Mouse (Mus musculus) liver, adult 2 months (tissue): ENCODE results near the gene Wnt5b. TPM values are rescaled to one million over a fixed set of nuclear protein-coding genes. Genes with fewer than 3 reads are reported as not detected.

ENCODE experiments used
- DNase-seq: peaks from one replicate; pipeline ENCODE4 v3.0.0-alpha.2; 2011; ENCODE audit warnings: low read depth, low spot score; ENCODE audit errors: extremely low read depth
- H3K27ac ChIP-seq: fragments of 200-500 bp; replicated peaks from 2 replicates; pipeline ENCODE4 v1.5.1; 2012; ENCODE audit warnings: low read depth, mild to moderate bottlenecking, control low read depth, inconsistent platforms, low read length; ENCODE audit not compliant: insufficient read depth
- H3K27me3 ChIP-seq: fragments of 200-500 bp; 2 replicates; pipeline ENCODE4 v1.6.1; 2012; ENCODE audit warnings: mild to moderate bottlenecking, moderate library complexity, low read length, inconsistent platforms; ENCODE audit not compliant: control insufficient read depth, insufficient read depth
- H3K36me3 ChIP-seq: fragments of 200-500 bp; 2 replicates; pipeline ENCODE4 v1.6.1; 2012; ENCODE audit warnings: low read length, inconsistent platforms; ENCODE audit not compliant: control insufficient read depth, insufficient read depth
- H3K4me1 ChIP-seq: fragments of 200-500 bp; 2 replicates; pipeline ENCODE4 v1.6.1; 2011; ENCODE audit warnings: low read length; ENCODE audit not compliant: control insufficient read depth, insufficient read depth
- H3K4me3 ChIP-seq: fragments of 200-500 bp; 2 replicates; pipeline ENCODE4 v1.5.1; 2011; ENCODE audit warnings: low read depth, mild to moderate bottlenecking, control low read depth, low read length, moderate library complexity; ENCODE audit not compliant: insufficient read depth
- H3K79me2 ChIP-seq: fragments of 200-500 bp; 2 replicates; pipeline ENCODE4 v1.6.1; 2012; ENCODE audit warnings: inconsistent platforms, mild to moderate bottlenecking, low read length, moderate library complexity; ENCODE audit not compliant: control insufficient read depth, insufficient read depth
- H3K9ac ChIP-seq: fragments of 200-500 bp; 2 replicates; pipeline ENCODE4 v1.6.1; 2012; ENCODE audit warnings: low read depth, mild to moderate bottlenecking, control low read depth, inconsistent platforms, low read length
- CTCF ChIP-seq: fragments of 200-500 bp; IDR thresholded peaks from 2 replicates; pipeline ENCODE4 v1.5.1; 2011; ENCODE audit warnings: low read depth, low read length, control low read depth
- POLR2A ChIP-seq: fragments of 200-500 bp; IDR thresholded peaks from 2 replicates; pipeline ENCODE4 v1.6.1; 2011; ENCODE audit warnings: low read length, control low read depth; ENCODE audit not compliant: insufficient read depth; ENCODE audit errors: extremely low read depth
- WGBS: fragments of 180-500 bp; shearing (Covaris S2); methylation state at CpG from one replicate; pipeline ENCODE4 v1.1.7; 2018; 5-methylcytosine and 5-hydroxymethylcytosine counted together
- polyA plus RNA-seq: library from polyadenylated mRNA; depleted of rRNA; stranded (reverse); fragments of >200 nt; gene quantifications from 2 replicates; pipeline ENCODE4 v1.2.3, GENCODE M21; 2012; rRNA removed
- total RNA-seq: library from RNA; depleted of rRNA; stranded (reverse); fragments of >200 nt; gene quantifications from 2 replicates; pipeline ENCODE4 v1.2.3, GENCODE M21; 2014; rRNA removed

Wnt5b gene
- total and polyA plus RNA-seq, 2 experiments, result 4.7 to 5.8 TPM

DNA sequence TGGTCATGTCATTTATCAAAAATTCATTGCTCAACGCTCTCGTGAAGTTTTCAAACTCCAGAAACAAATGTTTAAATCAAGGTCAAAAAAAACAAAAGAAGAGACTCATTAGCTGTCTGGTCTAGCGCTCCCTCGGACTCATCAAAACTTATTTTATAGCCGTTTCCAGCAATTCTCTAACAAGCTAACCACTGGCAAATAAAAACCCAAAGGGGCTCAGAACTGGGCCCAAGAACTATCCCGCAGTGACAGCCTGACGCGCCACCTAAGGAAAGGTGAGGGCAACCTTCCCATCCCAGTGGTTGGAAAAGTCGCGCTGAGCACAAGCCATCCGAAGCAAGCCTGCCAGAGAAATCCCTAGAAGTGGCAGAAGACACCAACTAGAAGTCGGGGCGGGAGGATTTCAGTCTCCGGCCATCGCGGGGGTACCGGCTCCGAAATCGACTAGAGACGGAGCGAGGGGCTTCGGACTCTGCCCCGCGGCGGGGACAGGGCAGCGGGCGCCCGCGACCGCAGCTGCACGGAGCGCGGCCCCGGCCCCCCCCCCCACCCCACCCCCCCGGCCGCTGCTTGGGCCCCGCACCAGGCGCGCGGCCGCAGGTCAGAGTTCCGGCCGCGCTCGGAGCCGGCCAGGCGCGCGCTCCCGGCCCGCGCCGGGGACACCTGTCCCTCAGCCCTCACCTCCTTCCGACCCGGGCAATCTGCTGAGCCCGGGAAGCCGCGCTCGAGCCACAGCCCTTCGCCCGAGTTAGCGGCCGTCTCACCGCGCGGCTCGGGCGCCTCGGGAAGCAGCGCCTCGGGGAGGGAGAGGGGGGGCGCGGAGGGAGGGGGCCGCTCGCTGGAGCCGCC lies 156.1 kb downstream of the Wnt5b start:
- H3K4me3 ChIP-seq, result peak overlapping the region; percentile 81
- H3K27ac ChIP-seq, result peak overlapping the region; percentile 62
- H3K36me3 ChIP-seq, result peaks cover 11% of the 10 kb centered on the region; the same call in 1 of the 2 replicates
- H3K4me1 ChIP-seq, result peaks cover 24% of the 10 kb centered on the region
- H3K9ac ChIP-seq, result peak overlapping the region; percentile 95
- DNase-seq, result no peak
- WGBS, result under 1% methylated on average over 56 of the region's 76 CpGs
- H3K27me3 ChIP-seq, result no peaks in the 10 kb centered on the region
- no peak for TF ChIP-seq CTCF
- no peak for TF ChIP-seq POLR2A
- peaks cover 30% of the 10 kb centered on the region for H3K79me2 ChIP-seq

DNA sequence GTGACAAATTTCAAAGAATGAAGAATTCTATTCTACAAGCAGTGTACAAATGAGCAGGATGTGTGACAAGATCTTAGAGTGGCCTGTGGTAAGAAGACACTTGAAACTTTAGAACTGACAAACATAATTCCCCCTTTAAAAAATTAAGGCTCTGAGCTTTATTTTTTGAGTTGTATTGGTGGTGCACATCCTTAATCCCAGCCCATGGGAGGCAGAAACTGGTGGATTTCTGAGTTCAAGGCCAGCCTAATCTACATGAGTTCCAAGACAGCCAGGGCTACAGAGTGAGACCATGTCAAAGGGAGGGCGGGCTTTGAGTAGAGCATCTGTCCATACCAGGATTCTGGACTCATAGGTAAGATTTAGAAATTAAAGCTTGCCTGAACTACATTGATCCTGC lies 157.3 kb downstream of the Wnt5b start:
- Histone ChIP-seq H3K36me3 (peaks cover 13% of the 10 kb centered on the region; the same call in 1 of the 2 replicates), H3K27me3 (no peaks in the 10 kb centered on the region), H3K27ac (peak overlapping the region; percentile 40), H3K79me2 (peaks cover 35% of the 10 kb centered on the region), H3K9ac (peak overlapping the region; percentile 50), H3K4me1 (peaks cover 26% of the 10 kb centered on the region), H3K4me3 (peak overlapping the region; percentile 12; the same call in 1 of the 2 replicates)
- 60% methylated on average over 1 of the region's 1 CpGs for WGBS
- DNase-seq, result no peak
- no peak for TF ChIP-seq POLR2A
- TF ChIP-seq CTCF, result no peak

DNA sequence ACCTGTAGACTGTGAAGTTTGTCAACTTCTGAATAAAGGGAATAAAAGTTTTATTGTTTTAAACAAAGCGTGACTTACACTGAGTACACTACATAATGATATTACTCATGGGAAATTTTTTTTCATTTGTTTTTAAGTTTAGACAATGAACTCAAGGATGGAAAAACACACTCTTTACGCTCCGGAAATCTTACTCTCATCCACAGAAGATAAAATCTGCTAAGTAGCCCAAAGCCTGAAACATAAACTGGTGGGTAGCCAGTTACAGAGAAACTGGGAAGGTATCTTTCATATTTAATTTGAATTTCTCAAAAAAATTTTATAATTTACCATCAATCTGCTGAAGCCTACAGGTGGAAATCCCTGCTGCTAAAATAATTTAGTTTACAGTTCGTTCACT lies 157.7 kb downstream of the Wnt5b start:
- Histone ChIP-seq H3K36me3 (peaks cover 12% of the 10 kb centered on the region; the same call in 1 of the 2 replicates), H3K4me1 (peaks cover 27% of the 10 kb centered on the region), H3K27ac (no peak overlapping the region), H3K79me2 (peaks cover 36% of the 10 kb centered on the region), H3K27me3 (no peaks in the 10 kb centered on the region), H3K4me3 (no peak overlapping the region), H3K9ac (no peak overlapping the region)
- no peak for DNase-seq
- TF ChIP-seq CTCF (no peak), POLR2A (no peak)
- 76% methylated on average over 4 of the region's 4 CpGs for WGBS

DNA sequence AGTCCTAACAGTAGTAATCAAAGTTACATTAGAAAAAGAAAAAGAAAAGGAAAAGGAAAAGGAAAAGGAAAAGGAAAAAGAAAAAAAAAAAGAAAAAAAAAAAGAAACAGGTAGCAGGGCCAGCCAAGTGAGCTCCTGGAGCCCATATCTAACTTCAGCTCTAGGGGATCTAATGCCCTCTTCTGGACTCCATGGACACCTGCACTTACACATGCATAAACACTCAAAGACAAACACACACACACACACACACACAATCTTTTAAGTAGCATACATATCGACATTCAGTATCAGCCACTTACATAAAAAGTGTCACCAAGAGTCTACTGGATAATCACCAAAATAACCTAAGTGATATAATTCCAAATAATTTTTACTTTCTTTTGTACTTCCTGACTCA lies 158.5 kb downstream of the Wnt5b start:
- 37% methylated on average over 1 of the region's 1 CpGs for WGBS
- Histone ChIP-seq H3K4me3 (no peak overlapping the region), H3K36me3 (peaks cover 11% of the 10 kb centered on the region; the same call in 1 of the 2 replicates), H3K4me1 (peaks cover 26% of the 10 kb centered on the region), H3K9ac (no peak overlapping the region), H3K27ac (peak overlapping the region; percentile 51), H3K27me3 (no peaks in the 10 kb centered on the region), H3K79me2 (peaks cover 41% of the 10 kb centered on the region)
- TF ChIP-seq CTCF (no peak), POLR2A (no peak)
- DNase-seq, result peak; percentile 60

Other genes starting within 250 kb of the Wnt5b start
- gene Lrtm2, start 213.6 kb downstream of the Wnt5b start, total RNA-seq, result under 0.01 TPM in 2 replicates
- gene Lrtm2, start 213.6 kb downstream of the Wnt5b start, polyA plus RNA-seq, result 0.05 and 0.17 TPM in 2 replicates
- 252 and 306 TPM in 2 replicates for gene Adipor2, start 126.6 kb downstream of the Wnt5b start, total RNA-seq
- 212 and 246 TPM in 2 replicates for gene Adipor2, start 126.6 kb downstream of the Wnt5b start, polyA plus RNA-seq
- gene Fbxl14, start 64.7 kb downstream of the Wnt5b start, total RNA-seq, result 5.0 and 7.9 TPM in 2 replicates
- gene Fbxl14, start 64.7 kb downstream of the Wnt5b start, polyA plus RNA-seq, result 17.5 and 18.7 TPM in 2 replicates